Mouse (Mus musculus): ENCODE measurements around the gene Gm28044.

DNA sequence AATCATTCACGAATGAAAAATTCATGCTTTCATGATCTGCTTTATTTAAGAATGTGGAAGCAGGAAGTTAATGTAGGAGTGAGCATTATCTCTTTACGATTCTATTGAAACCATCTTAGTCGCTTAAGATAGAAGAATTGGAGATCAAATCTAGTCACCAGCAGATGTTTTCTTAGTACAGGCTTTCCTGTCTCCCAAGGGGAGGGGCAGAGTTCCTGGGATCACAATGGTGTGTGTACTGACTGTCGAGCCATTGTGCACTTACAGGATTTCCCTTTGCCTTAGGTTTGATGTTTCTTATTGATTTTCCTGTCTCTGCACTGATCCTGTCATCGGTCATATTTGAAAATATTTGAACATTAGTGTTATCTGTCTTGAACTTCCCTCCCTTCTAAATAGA is 53.6 kb downstream of the Gm28044 start:
- TF ChIP-seq CHD2 (IDR thresholded peaks at IDR 0.05; ENCODE audit: low read depth, low read length) = no peak
- TF ChIP-seq ZC3H11A (IDR thresholded peaks at IDR 0.05; ENCODE audit: borderline replicate concordance, low read depth, low read length) = no peak
- no peak for TF ChIP-seq MAFK (IDR thresholded peaks at IDR 0.05; ENCODE audit: insufficient read depth, low read depth, low read length)
- no peak for TF ChIP-seq HCFC1 (IDR thresholded peaks at IDR 0.05; ENCODE audit: borderline replicate concordance, insufficient read depth, low read length)
- TF ChIP-seq ZNF384 (IDR thresholded peaks at IDR 0.05; ENCODE audit: low read depth, low read length) = no peak

Measured in ES-E14 (cell line).